Mouse (Mus musculus): ENCODE results near the gene Cic. TPM values are rescaled to one million over a fixed set of nuclear protein-coding genes. Genes with fewer than 3 reads are reported as not detected.

The Cic gene
- polyA plus RNA-seq, 1 experiment from 2014 or later = 28.4 TPM

DNA sequence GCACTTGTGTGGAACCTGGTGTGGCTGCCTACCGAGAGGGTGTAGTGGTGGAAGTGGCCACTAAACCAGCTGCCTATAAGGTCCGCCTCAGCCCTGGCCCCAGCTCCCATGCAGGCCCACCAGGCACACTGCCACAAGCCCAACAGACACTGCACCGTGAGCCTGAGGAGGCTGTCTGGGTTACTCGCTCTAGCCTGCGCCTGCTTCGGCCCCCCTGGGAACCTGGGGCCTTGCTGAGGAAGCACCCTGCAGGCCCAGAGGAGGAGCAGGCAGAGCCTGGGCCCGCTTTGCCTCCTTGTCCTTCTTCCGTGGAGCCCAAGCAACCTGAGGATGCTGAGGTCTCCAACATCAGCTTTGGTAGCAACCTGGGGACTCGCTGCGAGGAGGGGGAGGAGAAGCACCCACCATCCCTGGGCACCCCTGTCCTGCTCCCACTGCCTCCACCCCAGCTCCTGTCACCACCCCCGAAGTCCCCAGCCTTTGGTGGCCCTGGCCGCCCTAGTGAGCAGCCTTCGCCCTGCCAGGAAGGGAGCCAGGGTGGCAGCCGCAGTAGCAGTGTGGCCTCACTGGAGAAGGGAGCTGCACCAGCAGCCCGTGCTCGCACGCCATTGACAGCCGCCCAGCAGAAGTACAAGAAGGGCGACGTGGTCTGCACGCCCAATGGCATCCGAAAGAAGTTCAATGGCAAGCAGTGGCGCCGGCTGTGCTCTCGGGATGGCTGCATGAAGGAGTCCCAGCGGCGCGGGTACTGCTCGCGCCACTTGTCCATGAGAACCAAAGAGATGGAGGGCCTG is 4.3 kb downstream of the Cic start:
- WGBS = 79% methylated on average over 30 of the region's 30 CpGs
- H3K27ac ChIP-seq (replicated peaks in 1 of 2; ENCODE audit: control insufficient read depth in 1 of 2, insufficient read depth in 1 of 2, low read depth in 2 of 2, low read length in 2 of 2) = no peak overlapping the region
- H3K4me3 ChIP-seq (ENCODE audit: control insufficient read depth in 1 of 2, insufficient read depth in 1 of 2, low read depth in 1 of 2, low read length in 2 of 2) = no peak overlapping the region
- H3K9me3 ChIP-seq (ENCODE audit: control insufficient read depth, low read length) = no peaks in the 10 kb centered on the region
- H3K4me1 ChIP-seq (ENCODE audit: control insufficient read depth in 2 of 2, insufficient read depth in 2 of 2, low read length in 2 of 2) = peaks cover 31 to 49% of the 10 kb centered on the region in 2 experiments
- H3K36me3 ChIP-seq (ENCODE audit: control insufficient read depth, insufficient read depth, low read length) = peaks cover 40% of the 10 kb centered on the region
- H3K4me2 ChIP-seq (ENCODE audit: low read length) = no peak overlapping the region
- H3K27me3 ChIP-seq (ENCODE audit: control insufficient read depth, insufficient read depth, low read length) = no peaks in the 10 kb centered on the region
- no peak for ATAC-seq (ENCODE audit: insufficient number of reproducible peaks, insufficient read depth, low FRiP score, low read depth)
- H3K9ac ChIP-seq (ENCODE audit: low read length) = no peak overlapping the region

DNA sequence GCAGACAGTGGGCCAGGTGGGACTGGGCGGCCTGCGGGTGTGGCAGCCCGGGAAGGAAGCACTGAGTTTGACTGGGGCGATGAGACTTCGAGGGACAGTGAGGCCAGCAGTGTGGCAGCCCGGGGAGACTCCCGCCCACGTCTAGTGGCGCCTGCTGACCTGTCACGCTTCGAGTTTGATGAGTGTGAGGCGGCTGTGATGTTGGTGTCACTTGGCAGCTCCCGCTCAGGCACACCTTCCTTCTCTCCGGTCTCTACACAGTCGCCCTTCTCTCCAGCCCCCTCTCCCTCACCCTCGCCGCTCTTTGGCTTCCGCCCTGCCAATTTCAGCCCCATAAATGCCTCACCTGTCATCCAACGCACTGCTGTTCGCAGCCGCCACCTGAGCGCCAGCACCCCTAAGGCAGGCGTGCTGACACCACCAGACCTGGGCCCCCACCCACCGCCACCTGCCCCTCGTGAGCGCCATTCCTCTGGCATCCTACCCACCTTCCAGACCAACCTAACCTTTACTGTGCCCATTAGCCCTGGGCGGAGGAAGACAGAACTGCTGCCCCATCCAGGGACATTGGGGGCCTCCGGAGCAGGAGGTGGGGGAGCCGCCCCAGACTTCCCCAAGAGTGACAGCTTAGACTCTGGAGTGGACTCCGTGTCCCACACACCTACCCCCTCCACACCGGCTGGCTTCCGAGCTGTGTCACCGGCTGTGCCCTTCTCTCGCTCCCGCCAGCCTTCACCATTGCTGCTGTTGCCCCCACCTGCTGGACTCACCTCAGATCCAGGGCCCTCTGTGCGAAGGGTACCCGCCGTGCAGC is 5.1 kb downstream of the Cic start:
- H3K4me3 ChIP-seq (ENCODE audit: control insufficient read depth in 1 of 2, insufficient read depth in 1 of 2, low read depth in 1 of 2, low read length in 2 of 2) = no peak overlapping the region

DNA sequence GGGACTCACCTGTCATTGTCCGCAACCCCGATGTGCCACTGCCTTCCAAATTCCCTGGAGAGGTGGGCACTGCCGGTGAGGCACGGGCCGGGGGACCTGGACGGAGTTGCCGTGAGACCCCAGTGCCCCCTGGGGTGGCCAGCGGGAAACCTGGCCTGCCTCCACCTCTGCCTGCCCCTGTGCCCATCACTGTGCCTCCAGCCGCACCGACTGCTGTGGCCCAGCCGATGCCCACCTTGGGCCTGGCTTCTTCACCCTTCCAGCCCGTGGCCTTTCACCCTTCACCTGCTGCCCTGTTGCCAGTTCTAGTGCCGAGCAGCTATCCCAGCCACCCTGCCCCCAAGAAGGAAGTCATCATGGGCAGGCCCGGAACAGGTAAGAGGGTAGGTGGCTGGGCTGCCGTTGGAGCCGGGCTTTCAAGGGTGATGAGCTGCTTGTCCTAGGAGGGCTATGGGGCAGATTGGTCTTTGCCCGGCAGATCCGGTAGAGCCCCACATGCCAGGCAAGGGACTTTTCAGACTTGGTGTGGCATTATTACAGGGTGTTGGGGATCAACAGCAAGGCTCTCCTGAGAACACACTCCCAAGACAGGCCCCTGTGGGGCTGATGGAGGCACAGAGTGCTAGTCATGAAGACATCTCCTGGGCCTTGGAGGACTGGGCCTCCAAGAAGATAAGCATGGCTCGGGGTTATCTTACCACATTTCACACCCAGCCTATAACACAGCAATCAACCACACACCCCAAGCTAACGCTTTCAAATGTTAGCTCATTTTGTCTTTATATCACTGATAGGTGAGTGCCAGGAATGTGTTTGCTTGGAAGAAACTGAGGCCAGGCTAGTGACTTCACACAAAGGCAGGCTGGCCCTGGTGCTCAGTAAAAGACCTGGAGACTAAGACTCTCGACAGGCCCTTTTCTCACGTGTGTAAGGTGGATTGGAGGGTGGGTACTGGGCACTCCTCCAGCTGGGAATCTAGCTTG is 6.0 kb downstream of the Cic start:
- ATAC-seq (ENCODE audit: insufficient number of reproducible peaks, insufficient read depth, low FRiP score, low read depth) = no peak
- no peak overlapping the region for H3K4me3 ChIP-seq (ENCODE audit: control insufficient read depth in 1 of 2, insufficient read depth in 1 of 2, low read depth in 1 of 2, low read length in 2 of 2)
- no peak overlapping the region for H3K4me2 ChIP-seq (ENCODE audit: low read length)
- peaks cover 33 to 55% of the 10 kb centered on the region in 2 experiments for H3K4me1 ChIP-seq (ENCODE audit: control insufficient read depth in 2 of 2, insufficient read depth in 2 of 2, low read length in 2 of 2)
- peak overlapping the region; percentile 48 for H3K9ac ChIP-seq (ENCODE audit: low read length)
- 82% methylated on average over 22 of the region's 22 CpGs for WGBS
- no peaks in the 10 kb centered on the region for H3K27me3 ChIP-seq (ENCODE audit: control insufficient read depth, insufficient read depth, low read length)
- peaks cover 40% of the 10 kb centered on the region for H3K36me3 ChIP-seq (ENCODE audit: control insufficient read depth, insufficient read depth, low read length)
- no peak overlapping the region for H3K27ac ChIP-seq (replicated peaks in 1 of 2; ENCODE audit: control insufficient read depth in 1 of 2, insufficient read depth in 1 of 2, low read depth in 2 of 2, low read length in 2 of 2)
- H3K9me3 ChIP-seq (ENCODE audit: control insufficient read depth, low read length) = no peaks in the 10 kb centered on the region

More for the DNA sequence above, 5.1 kb downstream of the Cic start:
- H3K9me3 ChIP-seq (ENCODE audit: control insufficient read depth, low read length) = no peaks in the 10 kb centered on the region
- peaks cover 32 to 52% of the 10 kb centered on the region in 2 experiments for H3K4me1 ChIP-seq (ENCODE audit: control insufficient read depth in 2 of 2, insufficient read depth in 2 of 2, low read length in 2 of 2)
- no peak overlapping the region for H3K9ac ChIP-seq (ENCODE audit: low read length)
- H3K27me3 ChIP-seq (ENCODE audit: control insufficient read depth, insufficient read depth, low read length) = no peaks in the 10 kb centered on the region
- WGBS = 78% methylated on average over 36 of the region's 38 CpGs
- no peak overlapping the region for H3K27ac ChIP-seq (replicated peaks in 1 of 2; ENCODE audit: control insufficient read depth in 1 of 2, insufficient read depth in 1 of 2, low read depth in 2 of 2, low read length in 2 of 2)
- no peak overlapping the region for H3K4me2 ChIP-seq (ENCODE audit: low read length)
- no peak for ATAC-seq (ENCODE audit: insufficient number of reproducible peaks, insufficient read depth, low FRiP score, low read depth)
- peaks cover 40% of the 10 kb centered on the region for H3K36me3 ChIP-seq (ENCODE audit: control insufficient read depth, insufficient read depth, low read length)

DNA sequence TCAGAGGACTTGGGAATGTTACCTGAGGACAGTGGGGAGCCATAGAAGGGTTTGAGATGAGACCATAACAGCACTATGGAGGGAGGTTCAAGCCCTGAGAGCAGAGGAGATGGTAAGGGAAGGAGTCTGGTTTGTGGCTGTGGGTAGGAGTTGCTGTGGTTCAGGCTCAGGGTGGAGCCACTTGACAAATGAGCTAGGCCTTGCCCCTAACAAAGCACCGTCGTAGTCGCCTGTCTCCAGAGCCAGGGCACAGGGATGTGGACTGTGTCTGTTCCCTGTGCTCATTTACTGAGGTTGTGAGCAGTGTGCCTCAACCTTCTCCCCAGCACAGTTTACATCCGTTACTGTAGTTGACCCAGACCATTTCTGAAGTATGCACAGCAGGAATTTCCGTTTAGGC is 7.1 kb downstream of the Cic start:
- ATAC-seq (ENCODE audit: insufficient number of reproducible peaks, insufficient read depth, low FRiP score, low read depth) = no peak
- H3K4me3 ChIP-seq (ENCODE audit: control insufficient read depth in 1 of 2, insufficient read depth in 1 of 2, low read depth in 1 of 2, low read length in 2 of 2) = no peak overlapping the region
- WGBS = 62% methylated on average over 5 of the region's 5 CpGs
- peaks cover 40% of the 10 kb centered on the region for H3K36me3 ChIP-seq (ENCODE audit: control insufficient read depth, insufficient read depth, low read length)
- H3K4me2 ChIP-seq (ENCODE audit: low read length) = no peak overlapping the region
- peak overlapping the region; percentile 48 for H3K9ac ChIP-seq (ENCODE audit: low read length)
- peaks cover 27 to 47% of the 10 kb centered on the region in 2 experiments for H3K4me1 ChIP-seq (ENCODE audit: control insufficient read depth in 2 of 2, insufficient read depth in 2 of 2, low read length in 2 of 2)
- H3K27me3 ChIP-seq (ENCODE audit: control insufficient read depth, insufficient read depth, low read length) = no peaks in the 10 kb centered on the region
- no peaks in the 10 kb centered on the region for H3K9me3 ChIP-seq (ENCODE audit: control insufficient read depth, low read length)
- no peak overlapping the region for H3K27ac ChIP-seq (replicated peaks in 1 of 2; ENCODE audit: control insufficient read depth in 1 of 2, insufficient read depth in 1 of 2, low read depth in 2 of 2, low read length in 2 of 2)

DNA sequence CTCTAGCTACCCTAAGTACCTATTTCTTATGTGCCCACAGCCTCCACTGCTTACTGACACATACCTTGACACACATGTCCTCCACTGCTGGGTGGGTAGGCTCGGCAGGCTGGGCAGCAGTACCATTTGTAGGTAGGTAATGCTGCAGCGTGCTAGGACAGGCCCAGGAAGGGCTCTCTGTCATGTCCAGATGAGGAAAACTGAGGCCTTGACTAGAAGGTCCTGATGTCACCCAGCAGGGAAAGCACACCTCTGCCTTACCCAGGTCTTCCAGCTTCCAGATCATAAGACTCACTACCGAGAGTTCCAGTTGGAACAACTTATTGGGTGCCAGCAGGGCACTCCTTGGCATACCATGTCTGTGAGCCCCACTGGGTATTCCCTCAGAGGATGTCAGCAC is 7.5 kb downstream of the Cic start:
- Histone ChIP-seq H3K27ac (replicated peaks in 1 of 2; ENCODE audit: control insufficient read depth in 1 of 2, insufficient read depth in 1 of 2, low read depth in 2 of 2, low read length in 2 of 2) (peak overlapping the region in 1 of 2 experiments; percentile 99; a peak in 1 of 4 replicates), H3K9me3 (ENCODE audit: control insufficient read depth, low read length) (no peaks in the 10 kb centered on the region), H3K4me1 (ENCODE audit: control insufficient read depth in 2 of 2, insufficient read depth in 2 of 2, low read length in 2 of 2) (peaks cover 28 to 47% of the 10 kb centered on the region in 2 experiments), H3K9ac (ENCODE audit: low read length) (peak overlapping the region; percentile 48), H3K4me3 (ENCODE audit: control insufficient read depth in 1 of 2, insufficient read depth in 1 of 2, low read depth in 1 of 2, low read length in 2 of 2) (no peak overlapping the region), H3K27me3 (ENCODE audit: control insufficient read depth, insufficient read depth, low read length) (no peaks in the 10 kb centered on the region), H3K36me3 (ENCODE audit: control insufficient read depth, insufficient read depth, low read length) (peaks cover 40% of the 10 kb centered on the region), H3K4me2 (ENCODE audit: low read length) (no peak overlapping the region)
- no peak for ATAC-seq (ENCODE audit: insufficient number of reproducible peaks, insufficient read depth, low FRiP score, low read depth)
- 88% methylated on average over 3 of the region's 3 CpGs for WGBS

DNA sequence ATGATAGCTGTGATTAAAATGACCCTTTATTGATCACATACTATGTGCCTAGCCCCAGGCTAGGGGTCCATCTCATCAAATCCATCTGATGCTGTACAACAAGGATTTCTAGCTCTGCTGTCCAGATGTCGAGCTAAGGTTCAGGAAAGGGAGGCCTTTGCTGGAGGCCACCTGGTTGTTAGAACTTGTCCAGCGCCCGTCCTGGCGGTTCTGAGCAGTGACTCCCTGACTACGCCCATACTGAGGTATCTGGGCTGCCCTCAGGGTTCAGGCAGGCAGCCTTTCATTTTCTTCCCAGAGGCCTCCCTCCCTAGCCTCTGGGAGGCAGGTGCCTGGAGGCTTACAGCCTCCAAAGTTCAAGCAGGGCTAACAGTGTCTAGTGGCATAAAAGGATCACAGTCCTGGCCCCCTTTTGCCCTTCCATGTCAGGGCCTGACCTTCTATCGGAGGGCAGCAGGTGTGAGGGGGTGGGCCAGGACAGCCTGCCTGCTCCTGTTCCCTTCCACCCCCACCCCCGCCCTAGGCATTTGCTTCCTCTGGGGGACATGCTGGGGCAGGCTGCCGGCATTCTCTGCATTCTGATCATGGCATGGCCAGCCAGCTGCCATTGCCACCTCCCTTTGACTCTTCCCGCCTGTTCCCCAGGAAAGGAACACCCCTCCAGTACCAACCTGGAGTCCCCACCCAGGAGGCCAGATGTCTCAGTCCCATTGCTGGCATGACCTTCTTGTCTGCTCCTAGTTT is 8.2 kb downstream of the Cic start:
- 31% methylated on average over 9 of the region's 9 CpGs for WGBS
- Histone ChIP-seq H3K4me3 (ENCODE audit: control insufficient read depth in 1 of 2, insufficient read depth in 1 of 2, low read depth in 1 of 2, low read length in 2 of 2) (no peak overlapping the region), H3K36me3 (ENCODE audit: control insufficient read depth, insufficient read depth, low read length) (peaks cover 40% of the 10 kb centered on the region), H3K27ac (replicated peaks in 1 of 2; ENCODE audit: control insufficient read depth in 1 of 2, insufficient read depth in 1 of 2, low read depth in 2 of 2, low read length in 2 of 2) (peak overlapping the region; percentile 48 to 99), H3K27me3 (ENCODE audit: control insufficient read depth, insufficient read depth, low read length) (no peaks in the 10 kb centered on the region), H3K4me1 (ENCODE audit: control insufficient read depth in 2 of 2, insufficient read depth in 2 of 2, low read length in 2 of 2) (peaks cover 34 to 53% of the 10 kb centered on the region in 2 experiments), H3K9ac (ENCODE audit: low read length) (peak overlapping the region; percentile 59), H3K9me3 (ENCODE audit: control insufficient read depth, low read length) (no peaks in the 10 kb centered on the region), H3K4me2 (ENCODE audit: low read length) (peak overlapping the region; percentile 42)
- ATAC-seq (ENCODE audit: insufficient number of reproducible peaks, insufficient read depth, low FRiP score, low read depth) = no peak
